Mouse (Mus musculus) stomach, postnatal 0 days (tissue): Measurements from ENCODE around the gene Tgfbr3. TPM values are rescaled to one million over a fixed set of nuclear protein-coding genes. Genes with fewer than 3 reads are reported as not detected.

Experiments used
- ATAC-seq: fragments of 200-750 bp; cut with Nextera tagmentation; 2 replicates; pipeline ENCODE4 v1.8.0; 2017; ENCODE audit not compliant: low FRiP score, low TSS enrichment
- DNase-seq: peaks from one replicate; pipeline ENCODE4 v3.0.0-alpha.2; 2016; ENCODE audit warnings: low spot score
- H3K27ac ChIP-seq: fragments of 300-500 bp; sonication (generic); replicated peaks from 2 replicates; pipeline ENCODE4 v1.5.1; 2014; ENCODE audit warnings: mild to moderate bottlenecking, control low read depth
- H3K27me3 ChIP-seq: fragments of 300-500 bp; sonication (generic); 2 replicates; pipeline ENCODE4 v1.6.1; 2014; ENCODE audit warnings: low read length; ENCODE audit not compliant: control insufficient read depth, insufficient read depth
- H3K36me3 ChIP-seq: fragments of 300-500 bp; sonication (generic); 2 replicates; pipeline ENCODE4 v1.6.1; 2014; ENCODE audit warnings: low read length, mixed read lengths; ENCODE audit not compliant: control insufficient read depth, insufficient read depth
- H3K4me1 ChIP-seq: fragments of 300-500 bp; sonication (generic); replicated peaks from 2 replicates; pipeline ENCODE4 v1.6.1; 2014; ENCODE audit warnings: antibody characterized with exemption; ENCODE audit not compliant: control insufficient read depth, insufficient read depth
- H3K4me2 ChIP-seq: fragments of 300-500 bp; sonication (generic); replicated peaks from 2 replicates; pipeline ENCODE4 v1.6.1; 2014; ENCODE audit warnings: low read depth, mild to moderate bottlenecking, control low read depth, moderate library complexity
- H3K4me3 ChIP-seq: fragments of 300-500 bp; sonication (generic); 2 replicates; pipeline ENCODE4 v1.5.1; 2014; ENCODE audit warnings: low read depth, low read length, control low read depth
- H3K9ac ChIP-seq: fragments of 300-500 bp; sonication (generic); 2 replicates; pipeline ENCODE4 v1.6.1; 2014; ENCODE audit warnings: mild to moderate bottlenecking, low read length, control low read depth, mixed read lengths
- H3K9me3 ChIP-seq: fragments of 300-500 bp; sonication (generic); 2 replicates; pipeline ENCODE4 v1.6.1; 2016; ENCODE audit warnings: low read length; ENCODE audit not compliant: control insufficient read depth
- CTCF ChIP-seq: IDR thresholded peaks from 2 replicates; pipeline ENCODE4 v1.5.1; 2016; ENCODE audit warnings: antibody characterized with exemption, low read depth, mild to moderate bottlenecking, moderate library complexity
- EP300 ChIP-seq: optimal IDR thresholded peaks from 2 replicates; pipeline ENCODE3; 2016; ENCODE audit warnings: antibody characterized with exemption
- WGBS: fragments of 180-500 bp; shearing (Covaris S2); extraction: QIAGEN DNeasy Blood & Tissue Kit; methylation state at CpG from one replicate; pipeline ENCODE4 v1.1.7; 2014; 5-methylcytosine and 5-hydroxymethylcytosine counted together
- polyA plus RNA-seq: library from polyadenylated mRNA; unstranded; fragments of >200 nt; fragmentation: Nextera tagmentation; extraction: Ambion mirVana; gene quantifications from 2 replicates; pipeline ENCODE4 v1.2.1, GENCODE M21; 2015

Gene Tgfbr3
- polyA plus RNA-seq, 1 experiment from 2014 or later, result 10.6 TPM

GRCm38 (mm10) chr5:107261930-107262329, 27.5 kb downstream of the Tgfbr3 start:
- no peak for ATAC-seq
- Histone ChIP-seq H3K9me3 (no peaks in the 10 kb centered on the region), H3K36me3 (no peaks in the 10 kb centered on the region), H3K4me1 (no peaks in the 10 kb centered on the region), H3K27ac (no peak overlapping the region), H3K9ac (no peak overlapping the region), H3K4me3 (no peak overlapping the region), H3K27me3 (no peaks in the 10 kb centered on the region), H3K4me2 (no peak overlapping the region)
- DNase-seq, result no peak
- WGBS, result 79% methylated on average over 6 of the region's 6 CpGs
- TF ChIP-seq CTCF, result no peak
- TF ChIP-seq EP300, result no peak

DNA sequence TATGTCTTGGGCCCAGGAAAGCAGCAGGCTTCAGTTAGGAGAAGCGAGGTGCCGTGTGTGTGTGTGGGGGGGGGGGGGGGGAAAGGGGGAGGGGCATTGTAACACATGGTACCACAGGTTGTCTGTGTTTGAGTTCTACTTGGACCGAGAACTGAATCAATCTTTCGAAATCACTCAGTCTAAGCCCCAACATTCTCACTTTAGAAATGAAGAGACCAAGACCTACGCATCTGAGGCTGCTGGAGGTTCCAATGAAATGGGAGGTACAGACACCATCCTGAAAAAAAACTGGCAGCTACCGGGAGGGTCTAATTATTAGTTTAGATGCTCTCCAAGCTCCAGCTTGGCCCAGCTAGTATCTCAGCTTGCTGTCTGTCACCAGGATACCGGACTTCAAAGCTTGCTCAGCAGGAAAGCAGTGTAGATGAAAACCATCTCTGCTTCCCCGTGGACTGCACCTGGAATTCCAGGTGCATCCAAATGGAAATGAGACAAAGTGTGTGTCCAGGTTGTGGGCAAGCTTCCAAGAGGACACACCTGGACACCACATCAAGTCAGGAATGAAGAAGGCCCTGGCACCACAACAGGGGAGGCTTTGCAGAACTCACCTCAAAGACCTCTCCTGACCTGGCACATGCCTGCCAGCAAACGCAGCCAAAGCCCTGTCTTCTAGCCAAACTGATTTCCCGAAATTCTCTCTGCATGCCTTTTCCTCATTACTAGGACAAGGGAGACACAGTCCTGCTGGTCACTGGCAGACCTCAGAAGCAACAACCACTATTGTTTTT, 28.5 kb downstream of the Tgfbr3 start:
- 61% methylated on average over 10 of the region's 10 CpGs for WGBS
- Histone ChIP-seq H3K9ac (no peak overlapping the region), H3K4me2 (no peak overlapping the region), H3K4me1 (no peaks in the 10 kb centered on the region), H3K27ac (no peak overlapping the region), H3K9me3 (no peaks in the 10 kb centered on the region), H3K27me3 (no peaks in the 10 kb centered on the region), H3K4me3 (no peak overlapping the region), H3K36me3 (no peaks in the 10 kb centered on the region)
- TF ChIP-seq EP300 (no peak), CTCF (no peak)
- DNase-seq (no peak), ATAC-seq (no peak)

GRCm38 (mm10) chr5:107259487-107260040, 29.9 kb downstream of the Tgfbr3 start:
- no peak overlapping the region for H3K4me2 ChIP-seq
- WGBS, result 56% methylated on average over 4 of the region's 4 CpGs
- no peak for ATAC-seq
- no peak for DNase-seq
- H3K4me1 ChIP-seq, result no peaks in the 10 kb centered on the region
- H3K4me3 ChIP-seq, result no peak overlapping the region
- H3K27ac ChIP-seq, result no peak overlapping the region
- H3K36me3 ChIP-seq, result no peaks in the 10 kb centered on the region
- no peak overlapping the region for H3K9ac ChIP-seq
- TF ChIP-seq CTCF (no peak), EP300 (no peak)
- H3K27me3 ChIP-seq, result no peaks in the 10 kb centered on the region
- no peaks in the 10 kb centered on the region for H3K9me3 ChIP-seq

GRCm38 (mm10) chr5:107253395-107253794, 36.0 kb downstream of the Tgfbr3 start:
- no peak for TF ChIP-seq EP300
- TF ChIP-seq CTCF, result no peak
- DNase-seq (no peak), ATAC-seq (no peak)
- H3K4me2 ChIP-seq, result no peak overlapping the region
- H3K4me3 ChIP-seq, result no peak overlapping the region
- no peaks in the 10 kb centered on the region for H3K36me3 ChIP-seq
- no peaks in the 10 kb centered on the region for H3K9me3 ChIP-seq
- H3K27me3 ChIP-seq, result no peaks in the 10 kb centered on the region
- H3K27ac ChIP-seq, result no peak overlapping the region
- no peak overlapping the region for H3K9ac ChIP-seq
- 86% methylated on average over 3 of the region's 3 CpGs for WGBS
- H3K4me1 ChIP-seq, result peaks cover 5% of the 10 kb centered on the region

DNA sequence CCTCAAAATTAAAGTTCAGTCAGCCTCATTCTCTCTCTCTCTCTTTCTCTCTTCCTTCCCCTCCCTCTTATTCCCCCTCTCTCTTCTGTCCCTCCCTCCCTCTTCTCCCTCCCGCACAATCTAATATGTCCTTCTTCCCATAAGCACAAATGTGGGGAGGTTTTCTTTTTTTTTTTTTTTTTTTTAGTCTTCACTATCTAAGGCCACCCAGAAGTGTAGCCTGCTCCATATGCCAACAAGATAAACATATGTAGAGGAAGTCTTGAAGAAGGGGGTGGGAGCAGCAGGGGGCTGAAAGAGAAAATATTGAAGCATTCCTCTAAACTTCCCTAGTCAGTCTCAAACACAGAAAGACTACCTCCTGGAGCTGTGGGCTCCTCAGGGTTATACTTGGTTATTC, 37.0 kb downstream of the Tgfbr3 start:
- Histone ChIP-seq H3K36me3 (no peaks in the 10 kb centered on the region), H3K9ac (no peak overlapping the region), H3K4me2 (no peak overlapping the region), H3K4me1 (peaks cover 5% of the 10 kb centered on the region), H3K27ac (no peak overlapping the region), H3K27me3 (no peaks in the 10 kb centered on the region), H3K9me3 (no peaks in the 10 kb centered on the region), H3K4me3 (no peak overlapping the region)
- no peak for ATAC-seq
- TF ChIP-seq CTCF, result no peak
- 33% methylated on average over 1 of the region's 1 CpGs for WGBS
- DNase-seq, result no peak

- peak; percentile 55 for DNase-seq
- Histone ChIP-seq H3K27ac (0 out of 2 replicates have a peak overlapping the region, but pooled peaks have one; percentile 31), H3K4me3 (no peak overlapping the region), H3K9me3 (no peaks in the 10 kb centered on the region), H3K4me2 (no peak overlapping the region), H3K4me1 (peaks cover 5% of the 10 kb centered on the region), H3K36me3 (no peaks in the 10 kb centered on the region), H3K27me3 (no peaks in the 10 kb centered on the region), H3K9ac (no peak overlapping the region)
- TF ChIP-seq EP300 (no peak), CTCF (no peak)
- WGBS, result 13% methylated on average over 3 of the region's 3 CpGs
- 0 out of 2 replicates have a peak, but pooled peaks have one; percentile 57 for ATAC-seq
Observed at GRCm38 (mm10) chr5:107251751-107252305, 37.6 kb downstream of the Tgfbr3 start.
